Mouse (Mus musculus): ENCODE data around the gene Fam20c. TPM values are rescaled to one million over a fixed set of nuclear protein-coding genes. Genes with fewer than 3 reads are reported as not detected.

The Fam20c gene
- polyA plus RNA-seq, 1 experiment from 2014 or later: 9.0 TPM

GRCm38 (mm10) chr5:138819780-138820179 is 65.5 kb downstream of the Fam20c start, which contains the start of gene Gm5294:
Gene Gm5294 (plus strand): TSS chr5:138820080.
- Histone ChIP-seq H3K4me2 (replicated peaks) (peak within 1 kb of the TSS; percentile 61), H3K36me3 (no peaks in the 10 kb centered on the region), H3K27me3 (peaks cover 58% of the 10 kb centered on the region), H3K4me1 (peaks cover 21% of the 10 kb centered on the region), H3K9ac (no peak within 1 kb of the TSS), H3K4me3 (replicated peaks) (peak within 1 kb of the TSS; percentile 31), H3K27ac (replicated peaks) (no peak within 1 kb of the TSS), H3K9me3 (replicated peaks) (no peaks in the 10 kb centered on the region)
- WGBS: 7% methylated on average over 21 of the region's 21 CpGs
- ATAC-seq (ENCODE audit: insufficient number of reproducible peaks, low FRiP score, low TSS enrichment, low read depth): no peak

GRCm38 (mm10) chr5:138820717-138821332 is 66.5 kb downstream of the Fam20c start:
- peaks cover 62% of the 10 kb centered on the region for H3K27me3 ChIP-seq
- H3K4me1 ChIP-seq: peaks cover 21% of the 10 kb centered on the region
- H3K36me3 ChIP-seq: no peaks in the 10 kb centered on the region
- no peak overlapping the region for H3K27ac ChIP-seq (replicated peaks)
- peak overlapping the region; percentile 31 for H3K4me3 ChIP-seq (replicated peaks)
- no peak overlapping the region for H3K9ac ChIP-seq
- WGBS: 2% methylated on average over 39 of the region's 39 CpGs
- no peaks in the 10 kb centered on the region for H3K9me3 ChIP-seq (replicated peaks)
- H3K4me2 ChIP-seq (replicated peaks): peak overlapping the region; percentile 61
- ATAC-seq (ENCODE audit: insufficient number of reproducible peaks, low FRiP score, low TSS enrichment, low read depth): no peak

- Histone ChIP-seq H3K4me1 (peaks cover 17% of the 10 kb centered on the region), H3K4me2 (replicated peaks) (no peak overlapping the region), H3K9ac (no peak overlapping the region), H3K9me3 (replicated peaks) (no peaks in the 10 kb centered on the region), H3K36me3 (no peaks in the 10 kb centered on the region), H3K4me3 (replicated peaks) (no peak overlapping the region), H3K27ac (replicated peaks) (no peak overlapping the region), H3K27me3 (peaks cover 42% of the 10 kb centered on the region)
- 58% methylated on average over 3 of the region's 3 CpGs for WGBS
- ATAC-seq (ENCODE audit: insufficient number of reproducible peaks, low FRiP score, low TSS enrichment, low read depth): no peak
Observed at GRCm38 (mm10) chr5:138825090-138825489, 70.8 kb downstream of the Fam20c start.

GRCm38 (mm10) chr5:138833406-138833805 is 79.1 kb downstream of the Fam20c start:
- H3K27ac ChIP-seq (replicated peaks): no peak overlapping the region
- H3K9ac ChIP-seq: no peak overlapping the region
- no peak overlapping the region for H3K4me2 ChIP-seq (replicated peaks)
- H3K36me3 ChIP-seq: no peaks in the 10 kb centered on the region
- no peak overlapping the region for H3K4me3 ChIP-seq (replicated peaks)
- no peaks in the 10 kb centered on the region for H3K27me3 ChIP-seq
- H3K4me1 ChIP-seq: peaks cover 4% of the 10 kb centered on the region; the same call in 1 of the 2 replicates
- H3K9me3 ChIP-seq (replicated peaks): no peaks in the 10 kb centered on the region
- WGBS: 31% methylated on average over 6 of the region's 6 CpGs
- no peak for ATAC-seq (ENCODE audit: insufficient number of reproducible peaks, low FRiP score, low TSS enrichment, low read depth)

- Histone ChIP-seq H3K9me3 (replicated peaks) (no peaks in the 10 kb centered on the region), H3K36me3 (no peaks in the 10 kb centered on the region), H3K4me1 (peaks cover 4% of the 10 kb centered on the region; the same call in 1 of the 2 replicates), H3K27me3 (no peaks in the 10 kb centered on the region), H3K4me3 (replicated peaks) (no peak overlapping the region), H3K27ac (replicated peaks) (no peak overlapping the region), H3K4me2 (replicated peaks) (no peak overlapping the region), H3K9ac (no peak overlapping the region)
- WGBS: 80% methylated on average over 3 of the region's 3 CpGs
- no peak for ATAC-seq (ENCODE audit: insufficient number of reproducible peaks, low FRiP score, low TSS enrichment, low read depth)
Observed at GRCm38 (mm10) chr5:138834910-138835309, 80.6 kb downstream of the Fam20c start.

- 85% methylated on average over 4 of the region's 4 CpGs for WGBS
- Histone ChIP-seq H3K4me1 (no peaks in the 10 kb centered on the region), H3K27ac (replicated peaks) (no peak overlapping the region), H3K36me3 (no peaks in the 10 kb centered on the region), H3K9ac (no peak overlapping the region), H3K4me3 (replicated peaks) (no peak overlapping the region), H3K4me2 (replicated peaks) (no peak overlapping the region), H3K27me3 (no peaks in the 10 kb centered on the region), H3K9me3 (replicated peaks) (no peaks in the 10 kb centered on the region)
- no peak for ATAC-seq (ENCODE audit: insufficient number of reproducible peaks, low FRiP score, low TSS enrichment, low read depth)
Observed at GRCm38 (mm10) chr5:138840981-138841380, 86.7 kb downstream of the Fam20c start.

- H3K9ac ChIP-seq: no peak overlapping the region
- no peaks in the 10 kb centered on the region for H3K27me3 ChIP-seq
- no peak overlapping the region for H3K4me3 ChIP-seq (replicated peaks)
- WGBS: 67% methylated on average over 9 of the region's 9 CpGs
- no peak overlapping the region for H3K4me2 ChIP-seq (replicated peaks)
- ATAC-seq (ENCODE audit: insufficient number of reproducible peaks, low FRiP score, low TSS enrichment, low read depth): no peak
- no peaks in the 10 kb centered on the region for H3K36me3 ChIP-seq
- no peaks in the 10 kb centered on the region for H3K9me3 ChIP-seq (replicated peaks)
- H3K4me1 ChIP-seq: no peaks in the 10 kb centered on the region
- H3K27ac ChIP-seq (replicated peaks): no peak overlapping the region
Observed at GRCm38 (mm10) chr5:138843168-138843824, 89.0 kb downstream of the Fam20c start.

- H3K27me3 ChIP-seq: 0 out of 2 replicates have a peak, but pooled peaks cover 3% of the 10 kb centered on the region
- H3K27ac ChIP-seq (replicated peaks): no peak overlapping the region
- no peaks in the 10 kb centered on the region for H3K9me3 ChIP-seq (replicated peaks)
- ATAC-seq (ENCODE audit: insufficient number of reproducible peaks, low FRiP score, low TSS enrichment, low read depth): no peak
- H3K9ac ChIP-seq: no peak overlapping the region
- H3K4me3 ChIP-seq (replicated peaks): no peak overlapping the region
- H3K4me2 ChIP-seq (replicated peaks): no peak overlapping the region
- 0 out of 2 replicates have a peak, but pooled peaks cover 6% of the 10 kb centered on the region for H3K4me1 ChIP-seq
- WGBS: 73% methylated on average over 4 of the region's 4 CpGs
- no peaks in the 10 kb centered on the region for H3K36me3 ChIP-seq
Observed at GRCm38 (mm10) chr5:138846506-138846905, 92.2 kb downstream of the Fam20c start.

- 0 out of 2 replicates have a peak overlapping the region, but pooled peaks have one; percentile 19 for H3K4me2 ChIP-seq (replicated peaks)
- H3K9ac ChIP-seq: no peak overlapping the region
- H3K36me3 ChIP-seq: no peaks in the 10 kb centered on the region
- no peak overlapping the region for H3K4me3 ChIP-seq (replicated peaks)
- no peak overlapping the region for H3K27ac ChIP-seq (replicated peaks)
- 0 out of 2 replicates have a peak, but pooled peaks have one; percentile 17 for ATAC-seq (ENCODE audit: insufficient number of reproducible peaks, low FRiP score, low TSS enrichment, low read depth)
- H3K9me3 ChIP-seq (replicated peaks): no peaks in the 10 kb centered on the region
- 0 out of 2 replicates have a peak, but pooled peaks cover 3% of the 10 kb centered on the region for H3K27me3 ChIP-seq
- WGBS: 4% methylated on average over 7 of the region's 7 CpGs
- 0 out of 2 replicates have a peak, but pooled peaks cover 6% of the 10 kb centered on the region for H3K4me1 ChIP-seq
Observed at GRCm38 (mm10) chr5:138848102-138848501, 93.8 kb downstream of the Fam20c start.

- no peak for ATAC-seq (ENCODE audit: insufficient number of reproducible peaks, low FRiP score, low TSS enrichment, low read depth)
- Histone ChIP-seq H3K4me1 (0 out of 2 replicates have a peak, but pooled peaks cover 6% of the 10 kb centered on the region), H3K9ac (no peak overlapping the region), H3K9me3 (replicated peaks) (no peaks in the 10 kb centered on the region), H3K27ac (replicated peaks) (no peak overlapping the region), H3K4me3 (replicated peaks) (no peak overlapping the region), H3K4me2 (replicated peaks) (no peak overlapping the region), H3K36me3 (no peaks in the 10 kb centered on the region), H3K27me3 (0 out of 2 replicates have a peak, but pooled peaks cover 3% of the 10 kb centered on the region)
- WGBS: 67% methylated on average over 23 of the region's 23 CpGs
Observed at GRCm38 (mm10) chr5:138849682-138850461, 95.6 kb downstream of the Fam20c start.

- WGBS: 71% methylated on average over 5 of the region's 5 CpGs
Observed at GRCm38 (mm10) chr5:138850462-138850844, 96.1 kb downstream of the Fam20c start.

More at GRCm38 (mm10) chr5:138850462-138850844, 96.1 kb downstream of the Fam20c start:
- H3K27me3 ChIP-seq: 0 out of 2 replicates have a peak, but pooled peaks cover 3% of the 10 kb centered on the region
- no peaks in the 10 kb centered on the region for H3K36me3 ChIP-seq
- no peak overlapping the region for H3K9ac ChIP-seq
- 0 out of 2 replicates have a peak, but pooled peaks cover 6% of the 10 kb centered on the region for H3K4me1 ChIP-seq
- no peak for ATAC-seq (ENCODE audit: insufficient number of reproducible peaks, low FRiP score, low TSS enrichment, low read depth)
- H3K4me2 ChIP-seq (replicated peaks): no peak overlapping the region
- H3K9me3 ChIP-seq (replicated peaks): no peaks in the 10 kb centered on the region
- H3K27ac ChIP-seq (replicated peaks): no peak overlapping the region
- H3K4me3 ChIP-seq (replicated peaks): no peak overlapping the region

Measured in embryonic facial prominence, embryonic 15.5 days (tissue).